Mouse (Mus musculus): ENCODE results near the gene Meox1. TPM values are rescaled to one million over a fixed set of nuclear protein-coding genes. Genes with fewer than 3 reads are reported as not detected.

The Meox1 gene
- total RNA-seq (2023) = under 1 TPM; 0.21 to 0.55 TPM

DNA sequence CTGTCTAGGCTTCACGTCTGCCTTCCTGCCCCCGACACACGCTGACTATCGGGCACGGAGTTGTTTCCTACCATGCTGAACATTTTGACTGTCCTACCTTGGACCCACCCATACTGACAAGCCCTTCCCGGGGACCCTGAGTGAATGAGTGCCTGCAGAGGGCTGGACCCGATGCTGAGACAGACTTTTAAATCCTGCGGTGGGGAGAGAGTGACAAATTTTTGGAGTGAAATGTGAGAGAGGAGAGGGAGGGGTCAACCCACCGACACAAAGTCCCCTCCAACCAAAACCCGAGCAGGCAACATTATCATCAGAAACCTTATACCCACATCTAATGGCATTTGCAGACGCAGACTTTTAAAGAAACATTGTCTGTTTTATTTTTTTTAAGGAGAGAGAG lies at the start of gene Meox1:
TSS of gene Meox1 (minus strand) at position 171 of the 400 bp plus-strand sequence.

Other genes starting within 250 kb of the Meox1 start
- gene Arl4d, start 228.8 kb downstream of the Meox1 start, total RNA-seq (2023) = 1 to 10 TPM; 2.3 to 4.5 TPM
- 10 to 100 TPM; 52.7 to 53.3 TPM for gene Dhx8, start 161.5 kb downstream of the Meox1 start, total RNA-seq (2023)
- gene Etv4, start 109.0 kb downstream of the Meox1 start, total RNA-seq (2023) = not detected
- not detected for gene Sost, start 72.6 kb upstream of the Meox1 start, total RNA-seq (2023)
- gene Cfap97d1, start 89.9 kb upstream of the Meox1 start, total RNA-seq (2023) = not detected
- 100 to 1,000 TPM; 133 to 134 TPM for gene Dusp3, start 92.6 kb upstream of the Meox1 start, total RNA-seq (2023)
- gene Mpp3, start 134.1 kb upstream of the Meox1 start, total RNA-seq (2023) = not detected
- gene Cd300lg, start 147.1 kb upstream of the Meox1 start, total RNA-seq (2023) = 10 to 100 TPM; 32.8 to 33.4 TPM
- not detected for gene Mpp2, start 194.1 kb upstream of the Meox1 start, total RNA-seq (2023)
- not detected for gene Ppy, start 206.9 kb upstream of the Meox1 start, total RNA-seq (2023)
- not detected for gene Pyy, start 213.5 kb upstream of the Meox1 start, total RNA-seq (2023)